Mouse (Mus musculus) heart, embryonic 14.5 days (tissue): Measurements from ENCODE around the gene Fam32a. TPM values are rescaled to one million over a fixed set of nuclear protein-coding genes. Genes with fewer than 3 reads are reported as not detected.

ENCODE experiments used
- ATAC-seq: fragments of 200-750 bp; cut with Nextera tagmentation; 2 replicates; pipeline ENCODE4 v1.8.0; 2017; ENCODE audit warnings: low read depth, moderate TSS enrichment; ENCODE audit not compliant: insufficient number of reproducible peaks, insufficient read depth, low FRiP score
- H3K27ac ChIP-seq, 2 experiments: fragments of 200-500 bp in 1 of 2; fragments of 300-500 bp in 1 of 2; sonication (generic) in 1 of 2; replicated peaks in 1 of 2; 2 replicates each; pipeline ENCODE4 v1.5.1; 2012 to 2014; ENCODE audit warnings: low read depth in 2 of 2, low read length in 2 of 2, control low read depth in 1 of 2, mild to moderate bottlenecking in 1 of 2, mixed read lengths in 1 of 2; ENCODE audit not compliant: control insufficient read depth in 1 of 2, insufficient read depth in 1 of 2
- H3K27me3 ChIP-seq: fragments of 300-500 bp; sonication (generic); 2 replicates; pipeline ENCODE4 v1.6.1; 2014; ENCODE audit warnings: mild to moderate bottlenecking, low read length, control low read depth; ENCODE audit not compliant: control insufficient read depth, insufficient read depth
- H3K36me3 ChIP-seq: fragments of 300-500 bp; sonication (generic); 2 replicates; pipeline ENCODE4 v1.6.1; 2014; ENCODE audit warnings: mild to moderate bottlenecking, control low read depth, low read length, mixed read lengths; ENCODE audit not compliant: control insufficient read depth, insufficient read depth
- H3K4me1 ChIP-seq, 2 experiments: fragments of 200-500 bp in 1 of 2; fragments of 300-500 bp in 1 of 2; sonication (generic) in 1 of 2; 2 replicates each; pipeline ENCODE4 v1.6.1; 2012 to 2014; ENCODE audit warnings: low read length in 2 of 2, control low read depth in 1 of 2, mixed read lengths in 1 of 2; ENCODE audit not compliant: control insufficient read depth in 2 of 2, insufficient read depth in 2 of 2
- H3K4me2 ChIP-seq: fragments of 300-500 bp; sonication (generic); 2 replicates; pipeline ENCODE4 v1.6.1; 2014; ENCODE audit warnings: mild to moderate bottlenecking, low read length
- H3K4me3 ChIP-seq, 2 experiments: fragments of 200-500 bp in 1 of 2; fragments of 300-500 bp in 1 of 2; sonication (generic) in 1 of 2; 2 replicates each; pipeline ENCODE4 v1.5.1; 2012 to 2014; ENCODE audit warnings: low read length in 2 of 2, mild to moderate bottlenecking in 2 of 2, control low read depth in 1 of 2, low read depth in 1 of 2, moderate library complexity in 1 of 2; ENCODE audit not compliant: control insufficient read depth in 1 of 2, insufficient read depth in 1 of 2
- H3K9ac ChIP-seq: fragments of 300-500 bp; sonication (generic); 2 replicates; pipeline ENCODE4 v1.6.1; 2014; ENCODE audit warnings: mild to moderate bottlenecking, low read length
- H3K9me3 ChIP-seq: fragments of 300-500 bp; sonication (generic); 2 replicates; pipeline ENCODE4 v1.6.1; 2016; ENCODE audit warnings: low read length, control low read depth; ENCODE audit not compliant: control insufficient read depth
- WGBS: fragments of 180-500 bp; shearing (Covaris S2); extraction: QIAGEN DNeasy Blood & Tissue Kit; methylation state at CpG from one replicate; pipeline ENCODE4 v1.1.7; 2014; 5-methylcytosine and 5-hydroxymethylcytosine counted together
- polyA plus RNA-seq: library from polyadenylated mRNA; unstranded; fragments of >200 nt; fragmentation: Nextera tagmentation; extraction: Ambion mirVana; gene quantifications from 2 replicates; pipeline ENCODE4 v1.2.1, GENCODE M21; 2014

Fam32a gene
- polyA plus RNA-seq, 1 experiment from 2014 or later: 39.6 TPM

GRCm38 (mm10) chr8:72261431-72261830, 41.9 kb downstream of the Fam32a start:
- H3K9me3 ChIP-seq: no peaks in the 10 kb centered on the region
- H3K27ac ChIP-seq: no peak overlapping the region
- no peak for ATAC-seq
- H3K27me3 ChIP-seq: no peaks in the 10 kb centered on the region
- peaks cover 5 to 11% of the 10 kb centered on the region in 2 experiments for H3K4me1 ChIP-seq
- no peak overlapping the region for H3K9ac ChIP-seq
- no peaks in the 10 kb centered on the region for H3K36me3 ChIP-seq
- no peak overlapping the region for H3K4me3 ChIP-seq
- H3K4me2 ChIP-seq: no peak overlapping the region

- Histone ChIP-seq H3K9ac (no peak overlapping the region), H3K4me2 (no peak overlapping the region), H3K4me3 (no peak overlapping the region), H3K36me3 (no peaks in the 10 kb centered on the region), H3K27me3 (no peaks in the 10 kb centered on the region), H3K27ac (no peak overlapping the region), H3K9me3 (no peaks in the 10 kb centered on the region), H3K4me1 (peaks cover 5 to 11% of the 10 kb centered on the region in 2 experiments)
- ATAC-seq: no peak
- WGBS: 36% methylated on average over 5 of the region's 5 CpGs
These were observed 42.3 kb downstream of the Fam32a start for GRCm38 (mm10) chr8:72261872-72262271.

- WGBS: 95% methylated on average over 2 of the region's 2 CpGs
- ATAC-seq: no peak
- no peak overlapping the region for H3K4me2 ChIP-seq
- H3K4me3 ChIP-seq: no peak overlapping the region
- no peak overlapping the region for H3K9ac ChIP-seq
- no peaks in the 10 kb centered on the region for H3K9me3 ChIP-seq
- peaks cover 5 to 11% of the 10 kb centered on the region in 2 experiments for H3K4me1 ChIP-seq
- H3K27ac ChIP-seq: no peak overlapping the region
- H3K36me3 ChIP-seq: no peaks in the 10 kb centered on the region
- no peaks in the 10 kb centered on the region for H3K27me3 ChIP-seq
These were observed 43.2 kb downstream of the Fam32a start for GRCm38 (mm10) chr8:72262756-72263155.

- Histone ChIP-seq H3K4me3 (no peak overlapping the region), H3K9me3 (no peaks in the 10 kb centered on the region), H3K9ac (no peak overlapping the region), H3K36me3 (no peaks in the 10 kb centered on the region), H3K4me2 (no peak overlapping the region), H3K27me3 (no peaks in the 10 kb centered on the region), H3K4me1 (peaks cover 10 to 11% of the 10 kb centered on the region in 2 experiments), H3K27ac (no peak overlapping the region)
- WGBS: 45% methylated on average over 7 of the region's 7 CpGs
- ATAC-seq: no peak
These were observed 43.9 kb downstream of the Fam32a start for GRCm38 (mm10) chr8:72263451-72263850.

GRCm38 (mm10) chr8:72265342-72265741, 45.8 kb downstream of the Fam32a start:
- no peaks in the 10 kb centered on the region for H3K36me3 ChIP-seq
- no peak overlapping the region for H3K9ac ChIP-seq
- WGBS: 52% methylated on average over 6 of the region's 7 CpGs
- no peaks in the 10 kb centered on the region for H3K27me3 ChIP-seq
- peaks cover 15 to 17% of the 10 kb centered on the region in 2 experiments for H3K4me1 ChIP-seq
- H3K4me3 ChIP-seq: no peak overlapping the region
- no peaks in the 10 kb centered on the region for H3K9me3 ChIP-seq
- no peak overlapping the region for H3K27ac ChIP-seq
- ATAC-seq: no peak
- H3K4me2 ChIP-seq: no peak overlapping the region

- peaks cover 6 to 10% of the 10 kb centered on the region in 2 experiments for H3K4me1 ChIP-seq
- ATAC-seq: no peak
These were observed 47.1 kb downstream of the Fam32a start for GRCm38 (mm10) chr8:72266671-72267070.

GRCm38 (mm10) chr8:72267106-72267505, 47.6 kb downstream of the Fam32a start:
- H3K36me3 ChIP-seq: no peaks in the 10 kb centered on the region
- H3K4me3 ChIP-seq: no peak overlapping the region
- no peak for ATAC-seq
- WGBS: 98% methylated on average over 8 of the region's 8 CpGs
- no peak overlapping the region for H3K27ac ChIP-seq
- H3K4me1 ChIP-seq: peaks cover 6 to 10% of the 10 kb centered on the region in 2 experiments
- H3K4me2 ChIP-seq: no peak overlapping the region
- no peaks in the 10 kb centered on the region for H3K9me3 ChIP-seq
- H3K9ac ChIP-seq: no peak overlapping the region
- H3K27me3 ChIP-seq: no peaks in the 10 kb centered on the region

More at GRCm38 (mm10) chr8:72266671-72267070, 47.1 kb downstream of the Fam32a start:
- no peak overlapping the region for H3K27ac ChIP-seq
- H3K36me3 ChIP-seq: no peaks in the 10 kb centered on the region
- no peak overlapping the region for H3K9ac ChIP-seq
- no peak overlapping the region for H3K4me3 ChIP-seq
- no peak overlapping the region for H3K4me2 ChIP-seq
- no peaks in the 10 kb centered on the region for H3K27me3 ChIP-seq
- H3K9me3 ChIP-seq: no peaks in the 10 kb centered on the region

GRCm38 (mm10) chr8:72268356-72268755, 48.8 kb downstream of the Fam32a start:
- peaks cover 6 to 10% of the 10 kb centered on the region in 2 experiments for H3K4me1 ChIP-seq
- H3K4me3 ChIP-seq: no peak overlapping the region
- peak overlapping the region; percentile 45 for H3K9ac ChIP-seq
- peak; percentile 86 for ATAC-seq
- H3K4me2 ChIP-seq: peak overlapping the region; percentile 47
- no peaks in the 10 kb centered on the region for H3K9me3 ChIP-seq
- H3K27me3 ChIP-seq: no peaks in the 10 kb centered on the region
- H3K27ac ChIP-seq: peak overlapping the region; percentile 83 to 87
- no peaks in the 10 kb centered on the region for H3K36me3 ChIP-seq
- 22% methylated on average over 15 of the region's 15 CpGs for WGBS
